Mouse (Mus musculus): Measurements from ENCODE around the gene Nudt8. TPM values are rescaled to one million over a fixed set of nuclear protein-coding genes. Genes with fewer than 3 reads are reported as not detected.
"Not testable (repeated sequence)": the region's sequence is repeated elsewhere in the genome, so short reads cannot be mapped to it uniquely, and the experiment has no call there.

The Nudt8 gene
- polyA plus RNA-seq, 1 experiment from 2014 or later, result 26.5 TPM

DNA sequence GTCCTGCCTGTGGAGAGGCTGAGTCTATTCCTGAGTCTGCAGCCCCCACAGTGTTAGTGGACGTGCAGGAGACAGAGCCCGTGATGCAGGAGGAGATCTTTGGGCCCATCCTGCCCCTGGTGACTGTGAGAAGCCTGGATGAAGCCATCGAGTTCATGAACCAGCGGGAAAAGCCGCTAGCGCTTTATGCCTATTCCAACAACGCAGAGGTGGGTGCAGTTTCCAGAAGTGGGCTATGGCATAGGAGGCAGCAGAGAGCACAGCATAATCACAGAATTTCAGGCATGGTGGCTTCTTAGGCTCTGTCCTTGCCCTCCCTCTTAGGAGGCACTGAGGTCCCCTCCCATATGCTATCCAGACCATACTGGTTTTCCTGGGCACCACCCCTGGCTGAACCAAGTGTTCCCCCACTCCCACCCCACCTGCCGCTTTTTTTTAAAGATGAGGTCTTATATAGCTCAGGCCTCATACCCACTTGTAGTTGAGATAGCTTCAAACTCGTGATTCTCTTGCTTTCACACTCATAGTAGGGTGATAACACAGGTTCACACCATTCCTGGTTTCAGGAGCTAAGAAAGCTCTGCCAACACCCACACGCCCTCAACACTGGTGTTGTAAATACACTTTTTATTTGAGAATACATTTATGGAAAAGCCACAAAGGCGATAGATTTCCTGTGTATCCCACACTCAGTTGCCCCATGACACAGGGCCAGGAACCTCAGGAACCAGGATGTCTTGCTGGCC is 33.9 kb upstream of the Nudt8 start:
- no peak overlapping the region for H3K4me2 ChIP-seq
- ATAC-seq (ENCODE audit: low FRiP score, low read depth), result no peak
- H3K27me3 ChIP-seq, result no peaks in the 10 kb centered on the region
- no peak overlapping the region for H3K9ac ChIP-seq
- WGBS, result 71% methylated on average over 11 of the region's 11 CpGs
- H3K36me3 ChIP-seq, result no peaks in the 10 kb centered on the region
- no peaks in the 10 kb centered on the region for H3K4me1 ChIP-seq (replicated peaks)
- H3K4me3 ChIP-seq, result no peak overlapping the region
- no peak overlapping the region for H3K27ac ChIP-seq (replicated peaks)
- no peaks in the 10 kb centered on the region for H3K9me3 ChIP-seq

GRCm38 (mm10) chr19:3967258-3967657 is 33.1 kb upstream of the Nudt8 start:
- H3K9ac ChIP-seq, result no peak overlapping the region
- 77% methylated on average over 3 of the region's 3 CpGs for WGBS
- ATAC-seq (ENCODE audit: low FRiP score, low read depth), result no peak
- no peaks in the 10 kb centered on the region for H3K9me3 ChIP-seq
- H3K27me3 ChIP-seq, result no peaks in the 10 kb centered on the region
- H3K4me2 ChIP-seq, result no peak overlapping the region
- H3K27ac ChIP-seq (replicated peaks), result no peak overlapping the region
- H3K36me3 ChIP-seq, result no peaks in the 10 kb centered on the region
- no peaks in the 10 kb centered on the region for H3K4me1 ChIP-seq (replicated peaks)
- no peak overlapping the region for H3K4me3 ChIP-seq

DNA sequence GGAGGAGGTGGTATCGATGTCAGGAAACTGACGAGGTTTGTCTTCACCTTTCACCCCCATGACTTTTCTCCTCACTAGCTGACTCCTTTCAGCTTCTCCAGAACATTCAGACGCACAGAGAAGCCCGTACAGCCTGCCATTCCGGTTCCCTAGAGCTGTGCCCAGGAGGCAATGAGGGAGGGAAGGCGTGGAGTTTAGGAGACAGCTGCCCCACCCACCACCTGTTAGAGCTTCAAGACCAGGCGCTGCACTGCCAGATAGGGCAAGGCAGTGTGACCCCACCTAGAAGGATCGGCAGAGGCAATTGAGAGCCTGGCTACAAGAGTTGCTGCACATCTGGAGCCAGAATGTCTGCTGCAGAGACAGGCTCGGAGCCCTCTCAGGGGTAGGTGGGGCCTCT is 28.2 kb upstream of the Nudt8 start, which contains the start of gene Aldh3b2:
Gene Aldh3b2, plus strand, starts transcription at position 100 of the 400 bp plus-strand sequence.
- no peak for ATAC-seq (ENCODE audit: low FRiP score, low read depth)
- Histone ChIP-seq H3K27me3 (no peaks in the 10 kb centered on the region), H3K9ac (no peak within 1 kb of the TSS), H3K4me2 (no peak within 1 kb of the TSS), H3K9me3 (no peaks in the 10 kb centered on the region), H3K36me3 (no peaks in the 10 kb centered on the region), H3K4me3 (no peak within 1 kb of the TSS), H3K27ac (replicated peaks) (no peak within 1 kb of the TSS), H3K4me1 (replicated peaks) (no peaks in the 10 kb centered on the region)
- 62% methylated on average over 9 of the region's 9 CpGs for WGBS

GRCm38 (mm10) chr19:3974608-3975007 is 25.8 kb upstream of the Nudt8 start:
- not testable (repeated sequence) for H3K9me3 ChIP-seq; ATAC-seq (ENCODE audit: low FRiP score, low read depth); H3K9ac ChIP-seq; H3K4me2 ChIP-seq; H3K27me3 ChIP-seq; H3K36me3 ChIP-seq; H3K4me1 ChIP-seq (replicated peaks); H3K4me3 ChIP-seq; H3K27ac ChIP-seq (replicated peaks)
- 77% methylated on average over 6 of the region's 6 CpGs for WGBS

- Histone ChIP-seq H3K4me3 (no peak overlapping the region), H3K4me2 (no peak overlapping the region), H3K27ac (replicated peaks) (no peak overlapping the region), H3K4me1 (replicated peaks) (no peaks in the 10 kb centered on the region), H3K9ac (no peak overlapping the region), H3K27me3 (no peaks in the 10 kb centered on the region), H3K36me3 (no peaks in the 10 kb centered on the region), H3K9me3 (no peaks in the 10 kb centered on the region)
- no peak for ATAC-seq (ENCODE audit: low FRiP score, low read depth)
- 93% methylated on average over 2 of the region's 2 CpGs for WGBS
Observed at GRCm38 (mm10) chr19:3975866-3976265, 24.5 kb upstream of the Nudt8 start.

DNA sequence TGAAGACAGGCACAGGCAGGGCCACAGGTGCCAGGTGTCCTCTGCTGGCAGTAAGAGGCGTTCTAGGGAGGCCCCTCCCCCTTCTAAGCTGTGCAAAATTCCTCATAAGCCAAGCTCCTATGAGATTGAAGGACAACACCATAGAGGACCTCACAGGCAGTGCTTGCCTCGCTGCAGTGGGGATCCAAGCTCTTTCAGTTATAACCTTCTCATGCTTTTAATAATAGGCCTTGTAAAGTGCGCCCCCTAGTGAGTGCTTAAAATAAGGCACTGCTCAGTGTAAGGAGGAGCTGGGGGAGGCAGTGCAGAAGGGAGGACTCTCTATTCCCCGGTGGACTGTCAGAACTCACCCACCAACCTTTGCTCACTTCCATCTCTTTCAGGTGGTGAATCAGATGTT is 20.1 kb upstream of the Nudt8 start:
- no peaks in the 10 kb centered on the region for H3K36me3 ChIP-seq
- WGBS, result 17% methylated on average over 4 of the region's 4 CpGs
- H3K9ac ChIP-seq, result no peak overlapping the region
- H3K9me3 ChIP-seq, result no peaks in the 10 kb centered on the region
- H3K27ac ChIP-seq (replicated peaks), result no peak overlapping the region
- H3K4me2 ChIP-seq, result no peak overlapping the region
- no peaks in the 10 kb centered on the region for H3K27me3 ChIP-seq
- H3K4me1 ChIP-seq (replicated peaks), result peaks cover 3% of the 10 kb centered on the region; the same call in 1 of the 2 replicates
- H3K4me3 ChIP-seq, result no peak overlapping the region
- peak; percentile 71 for ATAC-seq (ENCODE audit: low FRiP score, low read depth)

- Histone ChIP-seq H3K27me3 (no peaks in the 10 kb centered on the region), H3K9me3 (no peaks in the 10 kb centered on the region), H3K27ac (replicated peaks) (no peak overlapping the region), H3K9ac (no peak overlapping the region), H3K4me3 (no peak overlapping the region), H3K4me2 (no peak overlapping the region), H3K36me3 (no peaks in the 10 kb centered on the region), H3K4me1 (replicated peaks) (peaks cover 5% of the 10 kb centered on the region; the same call in 1 of the 2 replicates)
- no peak for ATAC-seq (ENCODE audit: low FRiP score, low read depth)
- 82% methylated on average over 9 of the region's 9 CpGs for WGBS
Observed at GRCm38 (mm10) chr19:3980917-3981316, 19.5 kb upstream of the Nudt8 start.

DNA sequence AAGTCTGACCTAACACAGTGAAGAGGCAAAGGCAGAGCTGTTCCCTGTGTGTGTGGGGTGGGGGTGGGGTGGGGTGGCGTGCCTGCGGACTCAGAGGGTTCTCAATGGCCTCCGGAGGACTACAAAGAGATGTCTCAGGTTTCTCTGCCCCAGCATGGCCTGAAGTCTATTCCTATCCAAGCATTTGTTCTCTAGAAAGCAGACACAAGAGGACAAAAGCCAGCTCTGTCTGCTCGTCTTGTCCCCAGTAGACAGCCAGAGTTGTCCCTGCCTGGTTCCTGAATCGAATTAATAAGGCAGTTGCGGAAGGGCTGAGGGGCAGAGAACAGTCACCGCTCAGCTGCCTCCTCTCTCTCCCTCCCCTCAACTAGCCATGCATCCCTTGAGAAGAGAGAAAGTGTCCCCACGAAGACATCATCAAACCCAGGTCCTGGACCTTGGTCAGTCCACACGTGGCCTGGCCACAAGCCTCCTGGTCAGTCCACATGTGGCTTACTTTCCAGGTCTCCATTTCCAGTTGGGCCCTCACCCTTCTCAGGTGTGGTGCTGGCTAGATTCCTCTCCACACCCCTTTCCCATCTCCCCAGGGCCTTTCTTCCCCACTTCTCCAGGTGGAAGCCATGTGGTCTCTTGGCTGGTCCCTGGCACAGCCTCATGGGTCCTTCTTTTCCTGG is 16.7 kb upstream of the Nudt8 start:
- no peak overlapping the region for H3K4me3 ChIP-seq
- no peak overlapping the region for H3K27ac ChIP-seq (replicated peaks)
- no peak overlapping the region for H3K9ac ChIP-seq
- no peaks in the 10 kb centered on the region for H3K9me3 ChIP-seq
- WGBS, result 27% methylated on average over 9 of the region's 9 CpGs
- peaks cover 5% of the 10 kb centered on the region; the same call in 1 of the 2 replicates for H3K4me1 ChIP-seq (replicated peaks)
- no peaks in the 10 kb centered on the region for H3K27me3 ChIP-seq
- no peak overlapping the region for H3K4me2 ChIP-seq
- no peaks in the 10 kb centered on the region for H3K36me3 ChIP-seq
- ATAC-seq (ENCODE audit: low FRiP score, low read depth), result no peak

- Histone ChIP-seq H3K27ac (replicated peaks) (no peak overlapping the region), H3K9ac (no peak overlapping the region), H3K27me3 (no peaks in the 10 kb centered on the region), H3K9me3 (no peaks in the 10 kb centered on the region), H3K36me3 (no peaks in the 10 kb centered on the region), H3K4me1 (replicated peaks) (peaks cover 5% of the 10 kb centered on the region; the same call in 1 of the 2 replicates), H3K4me3 (no peak overlapping the region), H3K4me2 (no peak overlapping the region)
- WGBS, result 15% methylated on average over 8 of the region's 8 CpGs
- no peak for ATAC-seq (ENCODE audit: low FRiP score, low read depth)
Observed at GRCm38 (mm10) chr19:3985261-3985681, 15.1 kb upstream of the Nudt8 start.

DNA sequence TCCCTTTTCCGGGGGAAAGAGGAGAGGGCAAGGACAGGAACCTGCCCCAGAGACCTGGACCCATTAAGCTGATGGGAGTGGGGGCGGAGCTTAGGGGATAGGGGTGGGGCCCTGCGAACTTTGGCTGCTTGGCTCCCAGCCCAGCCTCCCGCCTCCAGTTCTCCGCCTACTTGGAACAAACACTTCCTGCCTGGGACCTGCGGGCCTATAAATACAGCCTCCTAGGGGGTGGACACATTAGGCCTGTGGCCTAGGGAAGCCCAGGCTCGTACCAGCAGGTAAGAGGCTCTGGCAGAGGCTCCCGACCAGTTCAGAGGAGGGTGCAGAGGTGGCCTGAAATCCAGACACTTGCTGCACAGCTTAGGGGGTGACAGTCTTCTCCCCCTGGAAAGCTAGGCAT is 14.0 kb upstream of the Nudt8 start, which contains the start of gene Acy3:
Gene Acy3, plus strand, starts transcription at position 237 of the 400 bp plus-strand sequence.
- Histone ChIP-seq H3K27me3 (no peaks in the 10 kb centered on the region), H3K9me3 (no peaks in the 10 kb centered on the region), H3K4me1 (replicated peaks) (peaks cover 5% of the 10 kb centered on the region; the same call in 1 of the 2 replicates), H3K4me2 (no peak within 1 kb of the TSS), H3K27ac (replicated peaks) (no peak within 1 kb of the TSS), H3K4me3 (no peak within 1 kb of the TSS), H3K36me3 (no peaks in the 10 kb centered on the region), H3K9ac (no peak within 1 kb of the TSS)
- 16% methylated on average over 8 of the region's 8 CpGs for WGBS
- peak; percentile 23; the same call in 1 of the 2 replicates for ATAC-seq (ENCODE audit: low FRiP score, low read depth)

- no peak for ATAC-seq (ENCODE audit: low FRiP score, low read depth)
- Histone ChIP-seq H3K27me3 (no peaks in the 10 kb centered on the region), H3K36me3 (no peaks in the 10 kb centered on the region), H3K27ac (replicated peaks) (no peak overlapping the region), H3K4me1 (replicated peaks) (peaks cover 5% of the 10 kb centered on the region; the same call in 1 of the 2 replicates), H3K9ac (no peak overlapping the region), H3K9me3 (no peaks in the 10 kb centered on the region), H3K4me3 (no peak overlapping the region), H3K4me2 (no peak overlapping the region)
- 90% methylated on average over 14 of the region's 14 CpGs for WGBS
Observed at GRCm38 (mm10) chr19:3988066-3988465, 12.3 kb upstream of the Nudt8 start.

GRCm38 (mm10) chr19:3988750-3989149 is 11.6 kb upstream of the Nudt8 start:
- Histone ChIP-seq H3K4me2 (no peak overlapping the region), H3K9ac (no peak overlapping the region), H3K27me3 (no peaks in the 10 kb centered on the region), H3K36me3 (no peaks in the 10 kb centered on the region), H3K27ac (replicated peaks) (no peak overlapping the region), H3K9me3 (no peaks in the 10 kb centered on the region), H3K4me3 (no peak overlapping the region), H3K4me1 (replicated peaks) (peaks cover 5% of the 10 kb centered on the region; the same call in 1 of the 2 replicates)
- WGBS, result 84% methylated on average over 4 of the region's 4 CpGs
- ATAC-seq (ENCODE audit: low FRiP score, low read depth), result no peak

Data from hindbrain, embryonic 15.5 days (tissue).